Mouse (Mus musculus): ENCODE measurements around the gene 2810004N23Rik.

Gene 2810004N23Rik

GRCm38 (mm10) chr8:124862321-124863162 lies at the start of gene 2810004N23Rik, which contains the start of gene Gnpat:
Gene 2810004N23Rik, minus strand, starts transcription at chr8:124863120.
Gene Gnpat, plus strand, starts transcription at chr8:124863033.
- DNase-seq (ENCODE audit: low spot score in 2 of 2): peak; percentile 83 to 93

GRCm38 (mm10) chr8:124911938-124912872 lies 49.3 kb upstream of the 2810004N23Rik start:
- DNase-seq (ENCODE audit: low spot score in 2 of 2): no peak

- no peak for DNase-seq (ENCODE audit: low spot score in 2 of 2)
Measured at GRCm38 (mm10) chr8:124910349-124910748, 47.4 kb upstream of the 2810004N23Rik start.

GRCm38 (mm10) chr8:124909936-124910335 lies 47.0 kb upstream of the 2810004N23Rik start:
- no peak for DNase-seq (ENCODE audit: low spot score in 2 of 2)

GRCm38 (mm10) chr8:124905482-124905881 lies 42.6 kb upstream of the 2810004N23Rik start:
- no peak for DNase-seq (ENCODE audit: low spot score in 2 of 2)

GRCm38 (mm10) chr8:124903198-124903597 lies 40.3 kb upstream of the 2810004N23Rik start:
- no peak for DNase-seq (ENCODE audit: low spot score in 2 of 2)

- no peak for DNase-seq (ENCODE audit: low spot score in 2 of 2)
Measured at GRCm38 (mm10) chr8:124898251-124898905, 35.5 kb upstream of the 2810004N23Rik start.

GRCm38 (mm10) chr8:124897386-124898250 lies 34.7 kb upstream of the 2810004N23Rik start, which contains the start of the genes Exoc8 and Sprtn:
Gene Exoc8, minus strand, starts transcription at chr8:124897705.
Gene Sprtn, plus strand, starts transcription at chr8:124897886.
- DNase-seq (ENCODE audit: low spot score in 2 of 2): peak; percentile 91 to 97

- peak; percentile 60 to 73 for DNase-seq (ENCODE audit: low spot score in 2 of 2)
Measured at GRCm38 (mm10) chr8:124896632-124897385, 33.9 kb upstream of the 2810004N23Rik start.

GRCm38 (mm10) chr8:124896010-124896631 lies 33.2 kb upstream of the 2810004N23Rik start:
- no peak for DNase-seq (ENCODE audit: low spot score in 2 of 2)

GRCm38 (mm10) chr8:124892596-124892995 lies 29.7 kb upstream of the 2810004N23Rik start:
- DNase-seq (ENCODE audit: low spot score in 2 of 2): no peak

GRCm38 (mm10) chr8:124888385-124888784 lies 25.5 kb upstream of the 2810004N23Rik start:
- no peak for DNase-seq (ENCODE audit: low spot score in 2 of 2)

- no peak for DNase-seq (ENCODE audit: low spot score in 2 of 2)
Measured at GRCm38 (mm10) chr8:124878946-124879526, 16.1 kb upstream of the 2810004N23Rik start.

- no peak for DNase-seq (ENCODE audit: low spot score in 2 of 2)
Measured at GRCm38 (mm10) chr8:124878141-124878540, 15.2 kb upstream of the 2810004N23Rik start.

- DNase-seq (ENCODE audit: low spot score in 2 of 2): no peak
Measured at GRCm38 (mm10) chr8:124872690-124873089, 9.8 kb upstream of the 2810004N23Rik start.

GRCm38 (mm10) chr8:124872081-124872480 lies 9.2 kb upstream of the 2810004N23Rik start:
- DNase-seq (ENCODE audit: low spot score in 2 of 2): no peak

- DNase-seq (ENCODE audit: low spot score in 2 of 2): no peak
Measured at GRCm38 (mm10) chr8:124871474-124871873, 8.6 kb upstream of the 2810004N23Rik start.

GRCm38 (mm10) chr8:124869708-124870107 lies 6.8 kb upstream of the 2810004N23Rik start:
- DNase-seq (ENCODE audit: low spot score in 2 of 2): no peak

- DNase-seq (ENCODE audit: low spot score in 2 of 2): no peak
Measured at GRCm38 (mm10) chr8:124867126-124867525, 4.2 kb upstream of the 2810004N23Rik start.
